Mouse (Mus musculus) G1E (cell line): ENCODE results near the gene Hspb2.

Source experiments
- CTCF ChIP-seq: IDR thresholded peaks from 2 replicates; pipeline ENCODE4 v1.5.1; 2012; ENCODE audit warnings: low read depth, low read length, inconsistent platforms, mixed read lengths
- GATA1 ChIP-seq: IDR thresholded peaks from 2 replicates; pipeline ENCODE4 v1.6.1; 2012; ENCODE audit warnings: borderline replicate concordance, low read length, inconsistent platforms, mixed read lengths

DNA sequence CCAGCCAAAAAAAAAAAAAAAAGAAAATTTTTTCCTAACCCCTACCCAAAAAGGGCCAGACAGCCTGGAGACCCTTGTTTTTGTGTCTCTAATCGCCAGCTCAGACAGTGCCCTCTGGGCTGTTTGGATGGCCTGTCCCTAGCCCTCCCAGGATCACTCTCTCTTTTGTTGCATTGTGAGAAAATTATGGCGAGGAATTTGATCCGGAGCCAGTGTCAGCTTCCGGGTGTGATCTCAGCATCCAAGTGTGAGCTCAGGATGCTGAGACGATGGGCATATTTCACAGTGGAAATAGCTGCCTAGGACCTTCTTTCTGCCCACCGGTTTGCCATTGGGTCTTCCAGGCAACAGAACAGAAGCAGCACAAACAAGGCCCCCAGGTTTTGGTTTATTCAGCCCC, 1.4 kb downstream of the Hspb2 start:
- TF ChIP-seq CTCF: no peak
- TF ChIP-seq GATA1: no peak
